Mouse (Mus musculus): ENCODE data around the gene Tnip2.

DNA sequence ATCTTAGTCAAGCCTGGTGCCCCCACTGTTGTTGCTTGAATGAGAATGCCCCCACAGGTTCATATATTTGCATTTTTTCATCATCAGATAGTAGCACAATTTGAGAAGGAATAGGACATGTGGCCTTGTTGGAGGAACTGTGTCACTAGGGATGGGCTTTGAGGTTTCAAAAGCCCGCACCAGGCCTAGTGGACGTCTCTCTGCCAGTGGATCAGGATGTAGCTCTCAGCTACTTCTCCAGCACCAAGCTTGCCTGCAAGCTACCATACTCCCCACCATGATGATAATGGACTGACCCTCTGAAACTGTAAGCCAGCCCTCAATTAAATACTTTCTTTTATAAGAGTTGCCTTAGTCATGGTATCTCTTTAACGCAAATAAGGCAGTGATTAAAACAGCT lies 1.3 kb downstream of the Tnip2 start:
- TF ChIP-seq CTCF (IDR thresholded peaks at IDR 0.05) (no peak), EP300 (IDR thresholded peaks at IDR 0.05) (no peak)
